Mouse (Mus musculus): Measurements from ENCODE around the gene Sorl1. TPM values are rescaled to one million over a fixed set of nuclear protein-coding genes. Genes with fewer than 3 reads are reported as not detected.

Sorl1 gene
- total RNA-seq, 1 experiment from 2014 or later: 10.0 TPM

DNA sequence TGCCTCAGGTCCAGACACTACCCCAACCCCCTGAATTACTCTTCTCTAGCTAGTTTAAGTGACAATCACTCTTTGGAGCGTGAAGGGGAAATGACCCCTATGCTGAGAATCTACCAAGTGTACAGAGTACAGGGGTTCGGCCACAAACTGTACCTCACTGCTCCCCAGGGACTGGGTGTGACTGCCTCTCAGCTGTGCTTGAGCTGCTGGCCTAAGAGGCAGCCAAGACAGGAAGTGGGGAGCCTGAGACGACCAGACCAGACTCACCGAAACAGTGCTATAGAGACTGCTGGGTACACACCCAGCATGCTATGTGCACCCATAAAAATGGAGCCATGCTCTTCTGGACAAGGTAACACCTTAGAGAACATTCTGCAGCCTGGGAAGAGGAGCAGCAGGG, 95.3 kb downstream of the Sorl1 start:
- ATAC-seq (replicated peaks; ENCODE audit: low read depth, poor library complexity, severe bottlenecking): peak; percentile 89

GRCm38 (mm10) chr9:42024257-42024656, 99.8 kb downstream of the Sorl1 start:
- ATAC-seq (replicated peaks; ENCODE audit: low read depth, poor library complexity, severe bottlenecking): no peak

GRCm38 (mm10) chr9:42023383-42023782, 100.7 kb downstream of the Sorl1 start:
- no peak for ATAC-seq (replicated peaks; ENCODE audit: low read depth, poor library complexity, severe bottlenecking)

DNA sequence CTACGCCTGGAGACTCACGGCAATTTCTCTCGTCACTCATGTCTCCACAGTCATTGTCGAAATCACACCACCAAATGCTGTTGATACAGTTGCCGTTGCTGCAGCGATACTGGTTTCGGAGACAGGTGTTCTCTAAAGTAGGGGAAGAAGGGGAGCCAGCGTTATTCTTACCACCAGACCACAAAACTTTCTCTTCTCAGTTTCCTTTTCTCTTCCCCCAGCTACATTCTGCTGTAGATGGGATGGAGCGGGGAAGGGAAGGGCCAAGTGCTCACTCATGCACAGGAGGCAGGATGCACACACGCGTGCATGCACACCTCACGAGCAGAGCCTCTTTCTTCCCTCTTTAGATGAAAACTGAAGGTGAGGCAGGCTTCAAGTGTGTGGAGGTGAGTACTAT, 101.8 kb downstream of the Sorl1 start:
- ATAC-seq (replicated peaks; ENCODE audit: low read depth, poor library complexity, severe bottlenecking): peak; percentile 36

DNA sequence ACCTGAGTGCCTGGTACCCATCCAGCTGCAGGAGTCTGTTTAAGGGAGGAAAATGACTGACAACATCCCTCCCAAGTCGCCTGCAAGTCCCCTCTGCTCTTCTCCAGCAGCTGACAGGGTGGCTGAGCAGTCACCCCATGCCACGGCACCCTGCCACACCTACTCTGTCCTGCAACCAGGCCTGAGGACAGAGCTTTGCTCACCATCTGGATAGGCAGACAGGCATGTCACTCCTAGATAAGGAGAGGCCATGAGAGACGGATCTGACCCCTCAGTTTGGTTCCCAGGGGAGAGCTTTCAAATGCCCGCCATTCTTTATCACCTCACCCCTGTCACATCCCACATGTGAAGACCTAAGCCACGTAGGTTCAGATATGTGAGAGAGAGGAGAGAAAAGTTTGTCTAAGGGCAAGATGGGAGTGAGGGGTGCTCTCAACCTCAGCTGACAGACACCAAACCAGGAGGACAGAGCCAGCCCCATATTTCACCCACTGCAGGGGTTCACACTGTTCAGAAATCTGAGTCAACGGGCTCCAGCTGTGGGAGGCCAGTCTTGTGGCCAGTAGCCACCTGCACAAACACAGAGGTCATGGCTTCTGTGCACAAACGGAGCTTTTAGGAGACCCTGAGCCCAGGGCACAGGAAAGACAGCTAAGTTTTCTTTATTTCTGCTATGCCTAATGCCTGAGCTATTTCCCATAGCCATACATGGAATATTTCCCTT, 104.6 kb downstream of the Sorl1 start:
- ATAC-seq (replicated peaks; ENCODE audit: low read depth, poor library complexity, severe bottlenecking): no peak

- no peak for ATAC-seq (replicated peaks; ENCODE audit: low read depth, poor library complexity, severe bottlenecking)
These were observed 115.6 kb downstream of the Sorl1 start for GRCm38 (mm10) chr9:42008501-42008900.

- ATAC-seq (replicated peaks; ENCODE audit: low read depth, poor library complexity, severe bottlenecking): no peak
These were observed 119.0 kb downstream of the Sorl1 start for GRCm38 (mm10) chr9:42005101-42005500.

GRCm38 (mm10) chr9:42004140-42004539, 120.0 kb downstream of the Sorl1 start:
- ATAC-seq (replicated peaks; ENCODE audit: low read depth, poor library complexity, severe bottlenecking): no peak

- peak; percentile 86 for ATAC-seq (replicated peaks; ENCODE audit: low read depth, poor library complexity, severe bottlenecking)
These were observed 124.3 kb downstream of the Sorl1 start for GRCm38 (mm10) chr9:41999498-42000473.

GRCm38 (mm10) chr9:41995278-41995677, 128.8 kb downstream of the Sorl1 start:
- no peak for ATAC-seq (replicated peaks; ENCODE audit: low read depth, poor library complexity, severe bottlenecking)

DNA sequence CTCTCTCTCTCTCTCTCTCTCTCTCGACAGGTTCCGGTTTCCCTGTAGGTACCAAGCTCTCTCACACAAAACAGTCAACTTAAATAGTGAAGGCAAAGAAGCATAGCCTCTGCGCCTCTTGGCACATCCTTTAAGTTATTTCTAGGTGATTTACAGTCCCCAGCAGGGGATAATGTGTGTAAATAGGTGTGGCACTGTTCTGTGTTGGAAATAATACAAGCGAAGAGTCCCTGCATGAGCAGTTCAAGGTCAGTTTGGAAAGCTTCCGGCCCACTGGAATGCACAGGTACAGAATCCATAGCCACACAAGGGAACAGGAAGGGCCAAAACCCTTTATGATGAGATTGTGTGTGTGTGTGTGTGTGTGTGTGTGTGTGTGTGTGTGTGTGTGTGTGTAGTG, 130.3 kb downstream of the Sorl1 start:
- ATAC-seq (replicated peaks; ENCODE audit: low read depth, poor library complexity, severe bottlenecking): no peak

DNA sequence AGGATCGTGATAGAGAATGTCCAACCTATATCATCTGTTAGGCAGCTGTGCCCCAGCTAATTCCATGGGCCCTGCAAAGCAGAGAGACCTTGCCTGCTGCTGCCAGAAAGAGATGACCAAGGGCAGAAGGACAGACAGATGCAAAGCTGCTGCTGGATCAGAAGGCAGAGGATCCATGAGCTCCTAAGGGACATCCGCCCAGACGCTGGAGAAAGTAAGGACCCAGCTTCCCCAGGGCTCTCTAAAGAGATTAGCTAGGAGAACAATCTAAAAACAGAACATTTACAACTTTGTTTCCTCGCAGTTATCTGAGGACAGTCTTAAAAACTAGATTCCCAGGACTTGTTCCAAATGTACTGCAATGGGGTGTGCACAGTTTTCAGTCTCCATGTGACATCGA, 131.3 kb downstream of the Sorl1 start:
- no peak for ATAC-seq (replicated peaks; ENCODE audit: low read depth, poor library complexity, severe bottlenecking)

DNA sequence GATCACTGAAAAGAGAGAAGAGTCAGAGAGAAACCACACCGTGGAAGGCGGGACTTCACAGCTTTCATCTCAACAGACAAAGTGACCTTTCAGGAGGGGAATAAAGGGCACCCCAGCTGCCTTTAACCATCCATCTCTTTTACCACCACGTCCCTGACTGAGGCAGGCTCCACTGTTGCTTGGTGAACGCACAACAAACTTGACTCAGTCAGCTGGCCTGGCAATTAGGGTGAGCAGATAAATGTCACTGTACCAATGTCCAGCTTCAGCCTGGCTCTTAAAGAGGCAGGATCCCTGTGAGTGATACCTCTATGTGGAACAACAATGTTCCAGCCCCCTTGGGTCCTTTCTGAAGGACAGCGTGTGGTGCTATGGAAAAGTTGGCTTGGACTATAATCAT, 138.5 kb downstream of the Sorl1 start:
- no peak for ATAC-seq (replicated peaks; ENCODE audit: low read depth, poor library complexity, severe bottlenecking)

DNA sequence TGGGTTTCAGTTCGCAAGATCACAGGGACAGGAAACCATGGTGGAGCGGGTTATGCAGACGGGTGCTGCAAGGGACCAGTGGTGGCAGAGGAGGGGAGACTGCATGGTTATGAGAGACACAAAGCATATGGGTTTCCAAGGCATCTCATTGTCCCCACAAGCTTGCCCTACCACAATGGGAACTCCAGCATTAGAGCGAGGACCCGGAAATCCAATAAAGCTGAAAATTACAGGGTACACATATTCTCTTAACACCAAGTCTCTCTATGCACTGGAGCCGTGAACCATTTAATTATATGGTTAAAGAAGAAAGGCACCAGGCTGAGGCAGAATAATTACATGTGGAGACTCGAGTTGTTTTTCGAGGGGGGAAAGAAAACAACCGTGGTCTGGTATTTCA, 139.0 kb downstream of the Sorl1 start:
- no peak for ATAC-seq (replicated peaks; ENCODE audit: low read depth, poor library complexity, severe bottlenecking)

DNA sequence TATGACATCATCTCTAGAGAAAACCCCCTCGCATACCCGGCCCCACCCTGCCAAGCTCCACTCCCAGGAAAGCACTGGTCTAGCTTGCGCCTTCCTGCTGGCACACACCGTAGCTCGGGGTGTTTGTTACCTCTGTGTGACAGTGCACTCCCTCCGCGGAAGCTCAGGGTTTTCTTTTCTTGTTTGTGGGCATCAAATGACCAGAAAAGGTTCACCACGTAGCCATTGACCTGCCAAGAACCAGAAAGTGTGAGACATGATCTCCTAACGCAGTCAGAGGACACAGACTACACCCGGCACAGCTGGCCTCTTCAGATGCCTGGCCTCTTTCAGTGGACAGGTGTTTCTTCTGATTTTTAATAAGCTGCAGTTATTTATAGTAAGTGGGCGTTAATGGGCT, 139.8 kb downstream of the Sorl1 start:
- no peak for ATAC-seq (replicated peaks; ENCODE audit: low read depth, poor library complexity, severe bottlenecking)

DNA sequence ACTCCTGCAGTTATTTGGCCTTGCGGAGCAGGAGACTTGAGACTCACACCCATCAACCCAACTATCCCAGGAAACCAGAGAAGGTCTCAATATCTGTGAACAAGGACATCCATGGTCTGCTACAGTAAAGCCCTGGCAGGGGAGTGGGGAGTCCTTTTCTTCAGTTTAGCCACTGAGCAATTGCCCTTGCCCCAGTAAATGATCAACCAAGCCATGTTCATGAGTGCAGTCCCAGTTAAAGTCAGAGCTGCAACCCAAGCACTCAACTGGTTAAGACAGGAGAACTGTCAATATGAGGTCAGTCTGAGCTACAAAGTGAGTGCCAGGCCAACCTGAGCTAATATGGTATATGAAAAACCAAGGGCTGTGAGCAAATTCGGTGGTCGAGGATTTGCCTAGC, 140.8 kb downstream of the Sorl1 start:
- no peak for ATAC-seq (replicated peaks; ENCODE audit: low read depth, poor library complexity, severe bottlenecking)

- ATAC-seq (replicated peaks; ENCODE audit: low read depth, poor library complexity, severe bottlenecking): no peak
These were observed 141.3 kb downstream of the Sorl1 start for GRCm38 (mm10) chr9:41982760-41983159.

DNA sequence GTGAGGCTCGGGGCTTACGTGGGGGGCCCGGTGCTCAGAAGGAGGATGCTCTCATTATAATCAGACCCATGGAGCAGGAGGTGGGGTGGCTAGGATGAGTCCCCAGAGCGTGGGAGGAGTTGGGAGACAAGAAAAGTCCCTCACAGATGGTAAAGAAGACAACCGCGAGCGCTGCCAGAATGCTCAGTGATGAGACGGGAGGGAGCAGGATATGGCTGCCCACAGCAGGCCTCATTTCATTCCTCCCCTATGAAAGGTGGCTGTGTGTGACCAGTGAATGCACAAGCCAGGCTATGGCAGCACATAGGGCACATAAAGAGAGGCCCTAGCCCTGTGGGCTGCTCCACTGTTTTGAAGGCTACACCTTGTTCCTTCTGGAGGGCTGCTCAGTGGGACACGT, 142.1 kb downstream of the Sorl1 start:
- no peak for ATAC-seq (replicated peaks; ENCODE audit: low read depth, poor library complexity, severe bottlenecking)

GRCm38 (mm10) chr9:41981306-41981705, 142.8 kb downstream of the Sorl1 start:
- ATAC-seq (replicated peaks; ENCODE audit: low read depth, poor library complexity, severe bottlenecking): no peak

- no peak for ATAC-seq (replicated peaks; ENCODE audit: low read depth, poor library complexity, severe bottlenecking)
These were observed 143.3 kb downstream of the Sorl1 start for GRCm38 (mm10) chr9:41980796-41981195.

- ATAC-seq (replicated peaks; ENCODE audit: low read depth, poor library complexity, severe bottlenecking): no peak
These were observed 145.7 kb downstream of the Sorl1 start for GRCm38 (mm10) chr9:41978366-41978765.
